Mouse (Mus musculus) embryonic fibroblast, embryonic 13.5 days (primary cell): ENCODE results near the gene Cntfr. TPM values are rescaled to one million over a fixed set of nuclear protein-coding genes. Genes with fewer than 3 reads are reported as not detected.

ENCODE experiments used
- H3K27ac ChIP-seq: 2 replicates; pipeline ENCODE4 v1.5.1; 2012; ENCODE audit warnings: low read length, control low read depth, inconsistent platforms; ENCODE audit not compliant: insufficient read depth
- H3K4me1 ChIP-seq: 2 replicates; pipeline ENCODE4 v1.6.1; 2011; ENCODE audit warnings: low read length; ENCODE audit not compliant: control insufficient read depth, insufficient read depth
- H3K4me3 ChIP-seq: 2 replicates; pipeline ENCODE4 v1.5.1; 2011; ENCODE audit warnings: mild to moderate bottlenecking, control low read depth, low read length; ENCODE audit not compliant: insufficient read depth
- CTCF ChIP-seq: IDR thresholded peaks from 2 replicates; pipeline ENCODE4 v1.5.1; 2011; ENCODE audit warnings: mild to moderate bottlenecking, control low read depth, low read length, moderate library complexity, borderline replicate concordance; ENCODE audit not compliant: insufficient read depth
- POLR2A ChIP-seq: IDR thresholded peaks from 2 replicates; pipeline ENCODE4 v1.6.1; 2011; ENCODE audit warnings: low read depth, mild to moderate bottlenecking, control low read depth, low read length, moderate library complexity
- polyA plus RNA-seq: library from polyadenylated mRNA; stranded (reverse); fragments of >200 nt; gene quantifications from 2 replicates; pipeline ENCODE4 v1.2.4, GENCODE M21; 2011; ENCODE audit warnings: low read depth; ENCODE audit not compliant: missing spikeins, insufficient read length

Cntfr gene
- polyA plus RNA-seq, 1 experiment = 4.3 TPM

- no peak overlapping the region for H3K4me3 ChIP-seq
Measured at GRCm38 (mm10) chr4:41635224-41635623, 61.7 kb downstream of the Cntfr start.

GRCm38 (mm10) chr4:41634631-41635030 lies 62.3 kb downstream of the Cntfr start:
- H3K27ac ChIP-seq = no peak overlapping the region
- TF ChIP-seq POLR2A (no peak), CTCF (no peak)
- 0 out of 2 replicates have a peak, but pooled peaks cover 8% of the 10 kb centered on the region for H3K4me1 ChIP-seq
- no peak overlapping the region for H3K4me3 ChIP-seq

More at GRCm38 (mm10) chr4:41635224-41635623, 61.7 kb downstream of the Cntfr start:
- Histone ChIP-seq H3K4me1 (0 out of 2 replicates have a peak, but pooled peaks cover 8% of the 10 kb centered on the region), H3K27ac (no peak overlapping the region)
- no peak for TF ChIP-seq POLR2A
- no peak for TF ChIP-seq CTCF

DNA sequence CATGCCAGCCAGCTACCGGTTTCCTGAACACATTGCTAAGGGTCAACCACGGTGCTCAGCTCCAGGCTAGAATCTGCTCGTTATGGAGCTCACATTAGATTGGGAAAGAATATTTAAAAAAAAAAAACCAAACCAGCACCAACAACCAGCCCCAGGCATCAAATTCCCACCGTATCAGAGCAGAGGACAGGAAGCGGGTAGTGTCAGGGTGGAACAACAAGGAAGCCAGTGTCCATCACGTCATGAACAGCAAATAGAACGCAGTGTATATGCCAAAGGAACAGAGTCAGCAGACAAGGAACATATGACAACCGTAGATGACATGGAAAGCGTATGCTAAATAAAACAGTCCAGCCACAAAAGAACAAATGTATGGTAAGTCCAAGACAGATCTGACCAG lies 63.9 kb downstream of the Cntfr start:
- H3K4me3 ChIP-seq = no peak overlapping the region
- H3K4me1 ChIP-seq = 0 out of 2 replicates have a peak, but pooled peaks cover 8% of the 10 kb centered on the region

DNA sequence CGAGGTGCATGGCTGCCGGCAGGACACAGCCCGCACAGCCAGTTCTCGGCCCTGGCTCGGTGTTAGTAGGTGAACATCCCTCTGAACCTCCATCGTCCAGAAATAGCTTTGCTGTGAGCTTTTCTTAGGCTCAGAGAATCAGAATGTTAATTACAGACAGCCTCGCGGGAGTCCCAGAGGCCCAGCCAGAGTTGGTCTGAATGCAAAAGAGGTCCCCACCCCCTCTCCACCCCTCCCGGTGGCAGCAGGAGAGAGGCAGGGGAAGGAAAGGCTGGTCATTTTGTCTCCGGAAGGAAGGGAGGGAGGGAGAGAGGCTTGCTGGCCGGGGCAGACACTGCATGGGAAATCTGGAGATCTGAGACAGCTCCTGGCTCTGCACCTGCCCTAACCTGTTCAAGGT lies 65.5 kb downstream of the Cntfr start:
- TF ChIP-seq POLR2A = no peak
- TF ChIP-seq CTCF = no peak
- Histone ChIP-seq H3K4me1 (0 out of 2 replicates have a peak, but pooled peaks cover 4% of the 10 kb centered on the region), H3K27ac (no peak overlapping the region), H3K4me3 (no peak overlapping the region)

More for the DNA sequence above, 63.9 kb downstream of the Cntfr start:
- TF ChIP-seq CTCF = no peak
- no peak for TF ChIP-seq POLR2A
- no peak overlapping the region for H3K27ac ChIP-seq

DNA sequence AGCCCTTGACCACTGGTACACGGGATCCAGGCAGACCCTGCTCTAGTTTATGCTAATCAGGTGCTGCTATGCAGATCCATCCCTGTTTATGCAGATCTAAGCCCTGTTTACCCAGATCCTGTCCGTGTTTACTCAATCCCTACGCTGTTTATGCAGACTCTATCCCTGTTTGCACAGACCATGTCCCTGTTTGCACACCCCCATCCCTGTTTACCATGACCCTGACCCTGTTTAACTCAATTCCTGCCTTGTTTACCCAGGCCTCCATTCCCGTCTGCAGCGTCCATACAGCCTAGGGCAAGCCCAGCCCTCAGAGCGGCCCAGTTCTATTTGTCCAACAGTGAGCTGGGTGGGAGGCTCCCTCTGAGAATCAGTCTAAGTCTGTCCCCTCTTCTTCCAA lies 66.7 kb downstream of the Cntfr start:
- 0 out of 2 replicates have a peak, but pooled peaks cover 3% of the 10 kb centered on the region for H3K4me1 ChIP-seq
- no peak overlapping the region for H3K27ac ChIP-seq
- TF ChIP-seq CTCF = no peak
- H3K4me3 ChIP-seq = no peak overlapping the region

GRCm38 (mm10) chr4:41628202-41628927 lies 68.5 kb downstream of the Cntfr start:
- H3K4me1 ChIP-seq = 0 out of 2 replicates have a peak, but pooled peaks cover 3% of the 10 kb centered on the region
- no peak overlapping the region for H3K4me3 ChIP-seq
- H3K27ac ChIP-seq = no peak overlapping the region; the same call in 1 of the 2 replicates
- TF ChIP-seq POLR2A = no peak
- TF ChIP-seq CTCF = no peak

DNA sequence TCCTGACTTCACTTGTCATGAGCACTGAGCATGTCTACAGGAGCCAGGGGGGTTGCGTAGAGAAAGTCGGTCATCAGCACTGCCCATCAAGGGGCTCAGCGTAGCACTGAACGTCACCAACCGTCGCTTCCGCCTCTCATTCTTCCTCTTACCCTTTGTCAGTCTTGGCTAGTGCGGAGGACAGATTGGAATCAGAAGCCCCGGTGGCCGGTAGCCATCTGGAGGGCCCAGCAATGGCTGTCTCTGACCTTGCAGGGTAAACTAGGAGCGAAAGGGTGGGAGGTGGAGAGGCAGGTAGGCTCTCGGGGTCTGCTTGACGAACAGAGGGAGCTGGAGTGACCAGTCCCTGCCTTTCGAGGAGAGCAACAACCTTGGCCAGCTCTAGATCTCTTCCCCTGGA lies 74.8 kb downstream of the Cntfr start:
- no peak overlapping the region for H3K4me3 ChIP-seq
- H3K4me1 ChIP-seq = no peaks in the 10 kb centered on the region
- TF ChIP-seq CTCF (no peak), POLR2A (no peak)
- no peak overlapping the region for H3K27ac ChIP-seq

GRCm38 (mm10) chr4:41618916-41619746 lies 77.8 kb downstream of the Cntfr start:
- no peak for TF ChIP-seq CTCF
- no peak for TF ChIP-seq POLR2A

GRCm38 (mm10) chr4:41615661-41616599 lies 81.0 kb downstream of the Cntfr start:
- no peaks in the 10 kb centered on the region for H3K4me1 ChIP-seq

More at GRCm38 (mm10) chr4:41618916-41619746, 77.8 kb downstream of the Cntfr start:
- Histone ChIP-seq H3K27ac (no peak overlapping the region), H3K4me1 (no peaks in the 10 kb centered on the region), H3K4me3 (no peak overlapping the region)

More at GRCm38 (mm10) chr4:41615661-41616599, 81.0 kb downstream of the Cntfr start:
- no peak overlapping the region for H3K27ac ChIP-seq
- no peak for TF ChIP-seq CTCF
- no peak for TF ChIP-seq POLR2A
- no peak overlapping the region for H3K4me3 ChIP-seq
